Mouse (Mus musculus) right cerebral cortex, adult 2 months (tissue): Measurements from ENCODE around the gene Mms19.

ENCODE experiments used
- DNase-seq, 2 experiments: peaks; one replicate each; pipeline ENCODE4 v3.0.0; 2021 to 2022; ENCODE audit warnings: low spot score in 2 of 2

The Mms19 gene

GRCm38 (mm10) chr19:41980819-41981594, at the start of gene Mms19:
Gene Mms19, minus strand, starts transcription at chr19:41981157.
- DNase-seq, result peak; percentile 97 to 99

GRCm38 (mm10) chr19:42026158-42026557, 45.2 kb upstream of the Mms19 start:
- DNase-seq, result peak; percentile 84 to 92

DNA sequence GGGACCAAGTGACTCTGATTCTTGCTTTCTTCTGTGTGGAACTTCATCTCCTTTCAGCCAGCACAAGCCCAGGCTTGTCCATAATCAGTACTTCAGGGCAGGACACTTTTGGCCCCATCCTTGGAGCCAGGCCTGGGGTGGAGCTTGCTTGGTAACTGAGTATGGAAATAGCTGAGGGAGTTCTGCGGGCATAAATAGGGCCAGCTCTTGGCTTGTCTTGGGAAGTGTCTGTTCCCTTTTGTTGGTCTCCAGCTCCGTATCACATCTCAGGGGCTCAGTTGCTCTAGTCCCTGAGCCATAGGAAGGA, 41.5 kb upstream of the Mms19 start:
- DNase-seq, result no peak

DNA sequence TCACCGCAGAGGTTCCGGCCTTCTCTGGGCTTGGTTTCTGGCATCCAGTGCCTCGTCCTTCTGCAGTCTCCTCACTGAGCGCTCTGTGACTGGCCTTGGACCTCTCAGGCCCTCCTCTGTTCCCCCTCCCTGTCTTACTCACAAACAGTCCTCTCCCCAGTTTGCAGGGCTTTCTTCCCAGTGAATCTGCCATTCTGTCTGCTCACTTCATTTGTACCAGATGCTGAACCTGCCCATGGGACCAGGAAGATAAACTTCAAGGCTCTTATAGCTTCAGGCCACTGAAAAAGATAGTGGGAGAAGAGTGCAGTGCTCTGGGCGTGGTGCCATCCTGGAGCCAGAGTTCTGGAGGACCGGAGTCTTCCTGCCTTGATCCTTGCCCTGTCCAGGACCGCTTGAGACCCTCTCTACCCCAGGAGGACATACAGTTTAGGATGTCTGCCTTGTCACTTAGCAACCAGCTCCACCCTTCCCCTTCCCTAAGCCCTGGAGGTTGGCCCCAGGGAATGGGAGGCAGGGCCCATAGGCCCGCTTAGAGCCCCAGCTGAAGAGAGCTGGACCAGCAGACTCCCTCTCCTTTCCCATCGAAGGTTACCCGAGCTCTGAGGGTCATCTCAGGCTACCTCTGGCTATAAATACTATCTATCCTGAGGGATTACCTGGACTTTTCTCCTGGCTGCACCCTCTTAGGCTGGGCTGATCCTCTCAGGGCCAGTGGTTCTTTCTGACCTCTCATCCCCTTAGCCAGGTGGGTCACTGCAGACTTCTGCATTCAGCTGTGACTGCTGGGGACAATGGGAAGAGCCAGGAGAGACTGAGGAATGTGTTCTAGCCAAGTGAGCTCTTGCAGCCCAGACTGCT, 41.0 kb upstream of the Mms19 start:
- no peak for DNase-seq

DNA sequence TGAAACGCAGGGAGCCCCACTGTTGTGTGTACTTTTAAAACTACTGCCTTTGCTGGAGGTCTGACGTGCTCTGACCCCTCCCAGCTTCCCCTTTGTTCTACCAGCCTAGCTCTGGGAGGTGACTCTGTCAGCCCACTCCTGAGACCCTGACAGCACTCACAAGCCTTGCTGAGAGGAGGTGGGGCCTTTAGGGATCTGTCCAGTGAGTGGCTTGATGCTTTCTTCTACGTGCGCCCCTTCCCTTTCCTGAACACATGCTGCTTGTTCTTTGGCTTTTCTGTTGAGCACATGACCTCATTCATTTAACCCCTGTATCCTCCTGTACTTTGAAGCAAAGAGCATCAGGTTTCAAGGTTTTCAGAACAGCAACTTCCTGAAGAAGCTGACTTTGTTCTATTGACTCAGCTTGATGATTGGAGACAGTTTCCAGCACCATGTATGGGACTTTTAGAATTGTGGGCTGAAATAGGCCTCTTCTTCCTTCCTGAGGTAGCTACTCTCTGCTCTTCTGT, 38.1 kb upstream of the Mms19 start:
- DNase-seq, result no peak

- peak; percentile 55 to 60 for DNase-seq
These were observed 36.7 kb upstream of the Mms19 start for GRCm38 (mm10) chr19:42017399-42018247.

- DNase-seq, result peak; percentile 61 to 63
These were observed 35.9 kb upstream of the Mms19 start for GRCm38 (mm10) chr19:42016840-42017239.

DNA sequence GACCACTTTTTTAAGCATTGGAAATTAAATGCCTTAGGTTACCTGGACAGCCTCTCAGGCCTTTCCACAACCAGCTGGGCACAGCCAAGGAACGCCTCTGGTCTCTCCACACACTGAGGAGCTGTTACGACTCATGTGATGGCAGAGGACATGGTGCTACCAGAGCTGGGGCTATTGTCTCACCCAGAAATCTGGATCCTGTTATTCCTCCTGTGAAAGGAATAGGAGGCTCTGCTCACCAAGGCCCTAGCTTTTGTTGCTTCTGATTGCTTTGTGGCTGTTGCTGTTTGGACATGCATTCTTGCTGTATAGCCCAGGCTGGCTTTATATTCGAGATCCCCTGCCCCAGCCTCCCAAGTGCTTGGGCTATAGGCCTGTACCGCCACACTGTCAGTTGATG, 35.3 kb upstream of the Mms19 start:
- no peak for DNase-seq

DNA sequence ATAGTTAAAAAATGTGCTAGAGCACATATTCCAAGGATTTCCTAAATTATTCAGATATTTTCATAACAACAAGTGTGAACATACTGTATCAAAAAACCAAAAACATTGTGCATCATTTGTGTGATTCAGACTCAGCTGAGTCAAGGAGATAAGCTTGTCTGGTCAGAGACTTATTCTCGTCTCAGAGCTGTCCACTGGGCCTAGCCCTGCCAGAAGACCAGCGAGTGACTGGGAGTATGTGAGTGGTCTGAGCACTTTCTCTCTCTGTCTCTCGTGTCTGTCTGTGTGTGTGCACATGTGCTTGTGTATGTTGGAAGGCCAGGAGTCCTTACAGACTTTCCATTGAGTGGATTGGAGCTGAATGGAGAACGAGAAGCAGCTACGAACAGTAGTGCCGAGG, 34.0 kb upstream of the Mms19 start:
- no peak for DNase-seq

DNA sequence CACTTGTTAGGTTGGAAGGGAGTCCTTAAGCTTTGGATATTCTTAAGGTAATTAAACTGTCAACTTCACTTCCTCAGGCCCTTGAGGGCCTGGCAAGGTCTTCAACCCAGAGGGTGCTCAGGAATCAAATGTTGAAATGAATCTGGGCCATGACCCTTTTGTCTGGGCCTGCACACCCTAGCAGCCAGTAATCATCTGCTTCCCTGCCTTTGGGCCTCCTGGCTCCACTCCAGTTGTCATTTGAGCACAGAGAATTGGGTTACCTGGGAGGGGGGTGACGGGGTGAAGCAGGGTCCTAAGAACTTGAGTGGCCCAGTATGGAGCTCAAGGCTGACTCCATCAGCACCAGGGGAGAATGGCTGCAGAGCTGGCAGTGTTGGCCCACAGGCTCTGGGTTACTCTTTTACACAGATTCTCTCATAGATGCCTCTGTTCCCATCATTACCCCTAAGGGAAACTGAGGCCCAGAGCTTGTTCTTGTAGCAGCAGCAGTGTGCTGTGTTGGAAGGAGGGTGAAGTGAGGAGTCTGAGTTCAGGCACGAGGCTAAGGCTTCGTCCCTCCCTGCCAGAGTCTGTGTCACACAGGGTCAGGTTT, 33.4 kb upstream of the Mms19 start:
- no peak for DNase-seq

DNA sequence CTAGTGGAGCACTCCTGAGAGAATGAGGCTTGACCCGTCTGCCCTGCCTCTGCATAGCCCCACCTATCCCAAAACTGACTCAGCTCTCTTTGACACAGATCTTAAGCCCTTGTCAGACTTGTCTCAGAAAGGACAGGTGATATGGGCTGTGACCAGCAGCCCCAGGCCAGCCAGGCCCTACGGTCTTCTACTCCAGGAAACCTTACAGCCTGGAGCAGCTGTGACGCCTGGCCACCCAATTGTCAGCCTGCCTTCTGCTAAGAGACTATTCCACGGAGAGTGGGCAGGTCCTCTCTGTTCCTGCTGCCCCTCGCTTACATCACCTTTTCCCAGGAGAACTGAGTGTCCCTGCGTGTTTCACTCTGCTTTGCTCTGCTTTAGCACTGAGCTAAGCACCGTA, 30.2 kb upstream of the Mms19 start:
- no peak for DNase-seq

GRCm38 (mm10) chr19:42010436-42010835, 29.5 kb upstream of the Mms19 start:
- no peak for DNase-seq

DNA sequence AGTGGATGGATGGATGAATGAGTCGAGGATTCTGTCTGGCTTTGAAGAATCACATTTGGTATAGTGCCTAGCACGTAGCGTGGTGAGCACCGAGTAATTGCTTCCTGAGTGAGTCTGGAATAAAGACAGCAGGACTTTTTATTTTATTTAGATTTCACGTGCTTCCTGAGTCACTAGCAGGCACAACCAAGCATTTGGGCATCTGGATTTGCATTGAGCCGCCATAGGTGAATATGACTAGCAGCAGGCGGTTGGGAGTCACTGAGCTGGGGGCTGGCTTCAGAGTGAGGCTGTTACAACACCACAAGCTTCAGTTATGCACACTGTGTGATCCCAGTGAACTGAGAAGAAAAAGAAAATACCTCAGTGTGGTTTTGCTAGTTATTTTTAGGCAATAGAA, 28.1 kb upstream of the Mms19 start:
- no peak for DNase-seq

DNA sequence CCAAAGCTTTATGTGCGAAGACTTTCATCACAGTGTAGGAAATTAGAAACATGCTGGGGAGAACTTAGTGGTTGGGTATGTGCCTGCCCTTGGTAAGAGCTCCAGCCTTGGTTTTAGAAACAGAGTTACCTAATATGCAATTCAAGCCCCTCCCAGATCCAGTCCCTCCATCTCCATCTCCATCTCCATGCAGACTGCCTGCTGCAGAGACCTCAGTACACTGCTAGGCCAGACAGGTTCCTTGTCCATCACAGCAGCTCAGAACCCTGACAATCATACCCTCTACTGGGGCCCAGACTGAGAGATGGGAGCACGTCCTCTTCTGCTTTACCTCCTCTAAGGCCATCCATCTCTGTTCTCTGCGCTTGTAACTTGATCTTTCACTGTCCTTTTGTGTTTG, 27.6 kb upstream of the Mms19 start:
- DNase-seq, result no peak

DNA sequence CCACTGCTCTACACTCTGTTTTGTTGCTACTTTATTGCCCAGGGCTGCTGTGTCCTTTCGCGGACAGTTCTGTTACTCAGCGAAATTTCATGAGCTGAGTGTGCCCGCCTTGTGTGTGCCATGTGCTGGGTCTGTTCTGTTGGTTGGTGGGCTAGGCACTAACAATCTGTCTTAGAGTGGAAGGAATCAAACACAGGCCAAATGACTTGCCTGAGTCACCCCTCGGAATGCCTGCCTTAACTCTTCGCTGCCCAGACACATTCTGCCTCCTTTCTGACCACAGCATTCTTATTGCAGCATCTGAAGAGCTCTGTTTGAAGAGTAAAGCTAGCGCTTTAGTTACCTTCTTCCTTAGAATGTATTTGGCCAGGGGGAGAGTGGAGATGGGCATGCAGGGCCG, 25.6 kb upstream of the Mms19 start:
- no peak for DNase-seq

DNA sequence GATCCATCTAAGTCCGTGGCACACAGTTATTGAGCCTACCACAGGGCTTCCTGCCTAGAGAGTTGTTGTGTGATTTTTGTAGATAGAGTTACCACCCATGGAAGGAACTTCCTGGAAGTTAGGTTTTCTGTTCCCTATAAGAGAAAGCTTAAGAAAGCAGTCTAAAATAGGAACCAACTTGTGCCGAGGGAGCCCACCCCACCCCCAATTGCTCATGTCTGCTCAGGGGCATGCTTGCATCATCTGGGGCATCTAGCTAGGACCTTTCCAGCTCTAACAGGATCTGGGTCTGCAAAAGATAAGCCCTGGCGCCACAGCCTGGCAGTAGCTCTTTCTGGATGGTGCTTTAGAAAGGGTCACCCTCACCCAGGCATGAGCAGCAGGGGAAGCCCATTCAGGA, 24.7 kb upstream of the Mms19 start:
- DNase-seq, result no peak

DNA sequence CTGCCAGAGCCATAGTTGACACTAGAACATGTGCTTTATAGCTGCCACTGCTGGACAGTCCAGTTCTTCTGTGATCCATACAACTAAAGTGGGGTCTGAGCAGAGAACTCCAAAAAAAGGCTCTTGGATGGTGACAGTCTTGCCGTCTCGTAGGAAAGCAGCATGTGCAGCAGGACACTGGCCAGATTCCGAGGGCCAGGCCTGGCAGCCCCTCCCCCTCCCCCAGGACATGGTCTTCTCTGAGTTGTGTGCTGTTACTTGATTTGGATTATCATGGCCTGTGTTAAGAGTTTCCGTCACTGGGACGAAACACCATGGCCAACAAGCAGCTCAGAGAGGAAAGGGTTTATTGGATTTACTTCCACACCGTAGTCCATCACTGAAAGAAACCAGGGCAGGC, 23.3 kb upstream of the Mms19 start:
- no peak for DNase-seq

- no peak for DNase-seq
These were observed 20.5 kb upstream of the Mms19 start for GRCm38 (mm10) chr19:42001253-42001980.

DNA sequence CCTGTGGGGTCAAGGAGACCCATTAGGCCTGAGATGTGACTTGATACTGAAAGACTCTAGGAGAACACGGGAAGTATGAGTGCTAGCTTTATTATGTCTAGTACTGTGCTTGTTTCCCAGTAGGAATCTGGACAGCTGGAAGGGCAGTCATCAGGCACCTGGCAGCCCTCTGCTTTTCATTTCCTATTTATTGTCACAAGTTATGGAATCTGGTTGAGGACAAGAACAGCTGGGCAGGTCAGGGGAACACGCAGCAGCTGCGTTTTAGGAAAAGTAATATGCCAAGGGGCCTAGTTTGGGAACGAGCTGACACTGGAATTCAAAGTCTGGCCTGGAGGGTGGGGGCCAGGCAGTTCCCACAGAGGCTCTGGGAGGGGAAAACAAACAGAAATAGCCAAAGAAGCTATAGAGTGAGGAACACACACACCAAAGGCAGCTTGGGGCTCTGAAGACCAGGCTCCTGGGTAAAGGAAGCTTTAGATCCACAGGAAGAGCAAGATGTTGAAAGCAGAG, 19.5 kb upstream of the Mms19 start:
- DNase-seq, result no peak

- DNase-seq, result no peak
These were observed 18.8 kb upstream of the Mms19 start for GRCm38 (mm10) chr19:41999688-42000283.
